Mouse (Mus musculus) kidney, postnatal 14 days (tissue): ENCODE measurements around the gene Atg16l1.

Source experiments
- DNase-seq: peaks from one replicate; pipeline ENCODE4 v3.0.0; 2022; ENCODE audit warnings: mixed read lengths

The Atg16l1 gene

DNA sequence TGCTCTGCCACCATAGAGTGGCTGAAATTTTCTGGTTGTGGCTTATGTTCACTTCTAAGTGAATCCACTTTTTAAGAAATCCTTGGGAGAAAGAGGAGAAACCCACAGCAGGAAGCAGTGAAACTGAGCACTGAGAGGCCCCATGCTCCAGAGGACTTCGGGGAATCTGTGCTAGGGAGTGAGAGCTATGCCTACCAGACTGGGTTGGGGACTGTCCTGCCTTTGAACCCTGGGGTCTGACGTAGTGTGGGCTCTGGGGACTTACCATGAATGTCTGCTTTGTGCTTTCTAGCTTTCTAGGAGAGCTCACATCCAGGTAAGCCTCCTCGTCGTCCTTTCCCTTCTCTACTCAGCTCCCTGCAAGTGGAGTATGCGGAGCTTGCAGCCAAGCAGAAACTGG, 81.3 kb downstream of the Atg16l1 start:
- DNase-seq = no peak

DNA sequence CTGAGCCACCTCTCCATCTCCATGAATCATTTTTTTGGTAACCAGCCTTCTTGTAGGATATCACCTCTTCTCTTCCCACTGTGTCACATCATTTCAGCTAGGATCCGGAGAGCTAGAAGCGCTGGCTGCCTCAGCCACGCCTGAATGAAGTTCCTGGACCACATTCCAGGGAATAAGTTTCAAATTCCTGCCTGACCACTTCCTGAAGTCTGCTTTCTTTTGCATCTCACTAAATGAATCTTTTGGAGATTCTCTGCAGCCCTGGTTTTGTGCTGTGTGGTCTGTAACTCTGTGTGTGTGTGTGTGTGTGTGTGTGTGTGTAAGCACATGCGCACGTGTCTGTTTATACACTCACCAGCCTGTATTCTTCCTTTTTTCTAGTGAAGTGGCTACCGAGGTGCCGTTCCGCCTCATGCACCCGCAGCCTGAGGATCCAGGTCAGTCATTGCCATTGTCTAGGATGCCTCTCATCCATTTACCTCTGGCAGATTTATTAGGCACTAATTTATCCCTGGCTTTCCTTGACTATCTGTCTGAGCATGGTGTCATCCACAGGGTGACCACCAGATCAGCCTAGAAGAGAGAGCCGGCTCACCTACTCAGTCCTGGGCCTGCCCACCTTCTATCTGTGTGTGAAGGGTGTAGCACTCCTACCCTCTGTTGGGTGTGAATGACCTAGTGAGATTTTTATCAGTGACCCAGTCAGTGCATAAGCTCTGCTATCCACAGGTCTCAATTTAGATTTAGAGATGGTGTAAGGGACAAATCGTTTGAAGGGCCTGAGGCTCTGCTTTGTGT, 84.9 kb downstream of the Atg16l1 start:
- no peak for DNase-seq
